Mouse (Mus musculus) spleen, adult 2 months (tissue): ENCODE measurements at regions not wholly inside any gene's neighbourhood (a gene's known extent, or its start where the extent isn't known, plus 50 kb on each side); places are given as distances from the start of the nearest gene placed in this dataset.

Source experiments
- CTCF ChIP-seq: fragments of 200-500 bp; IDR thresholded peaks from 2 replicates; pipeline ENCODE4 v1.5.1; 2011; ENCODE audit warnings: mild to moderate bottlenecking, inconsistent platforms; ENCODE audit not compliant: insufficient read depth, insufficient read length, insufficient replicate concordance; ENCODE audit errors: extremely low read depth
- POLR2A ChIP-seq: fragments of 200-500 bp; IDR thresholded peaks from 2 replicates; pipeline ENCODE4 v1.6.1; 2011; ENCODE audit warnings: low read depth, low read length, inconsistent platforms

- no peak for TF ChIP-seq CTCF
- TF ChIP-seq POLR2A: no peak
These were observed 510.4 kb downstream of the Tshz3 start for GRCm38 (mm10) chr7:37208305-37208704.
